Mouse (Mus musculus) heart, postnatal 4 days (tissue): ENCODE measurements around the gene Fgf11. TPM values are rescaled to one million over a fixed set of nuclear protein-coding genes. Genes with fewer than 3 reads are reported as not detected.

ENCODE experiments used
- DNase-seq: peaks from one replicate; pipeline ENCODE4 v3.0.0; 2021
- total RNA-seq, 2 experiments: library from RNA; stranded (reverse); gene quantifications; 2 replicates each; pipeline ENCODE4 v1.2.3; 2021

The Fgf11 gene
- total RNA-seq, 2 experiments from 2014 or later = 3.1 to 3.7 TPM

- no peak for DNase-seq
These were observed 47.4 kb downstream of the Fgf11 start for GRCm38 (mm10) chr11:69754233-69754632.

GRCm38 (mm10) chr11:69752686-69753085, 49.0 kb downstream of the Fgf11 start:
- no peak for DNase-seq

GRCm38 (mm10) chr11:69751635-69752034, 50.0 kb downstream of the Fgf11 start:
- no peak for DNase-seq

Other genes with a start within 250 kb of the Fgf11 start
- gene Efnb3, start 241.7 kb downstream of the Fgf11 start, total RNA-seq = 100 to 1,000 TPM in 1 of 2 experiments, 10 to 100 TPM in 1; 98.5 to 117 TPM
- gene Wrap53, start 221.6 kb downstream of the Fgf11 start, total RNA-seq = 1 to 10 TPM; 5.8 to 7.0 TPM
- 10 to 100 TPM; 41.6 to 46.1 TPM for gene Trp53, start 221.5 kb downstream of the Fgf11 start, total RNA-seq
- 10 to 100 TPM; 27.0 to 29.1 TPM for gene Atp1b2, start 195.9 kb downstream of the Fgf11 start, total RNA-seq
- not detected for gene Shbg, start 184.0 kb downstream of the Fgf11 start, total RNA-seq
- gene Sat2, start 179.8 kb downstream of the Fgf11 start, total RNA-seq = 1 to 10 TPM; 5.3 to 6.7 TPM
- 10 to 100 TPM; 81.4 to 83.6 TPM for gene Fxr2, start 168.9 kb downstream of the Fgf11 start, total RNA-seq
- gene Sox15, start 146.5 kb downstream of the Fgf11 start, total RNA-seq = not detected
- gene Mpdu1, start 139.2 kb downstream of the Fgf11 start, total RNA-seq = 10 to 100 TPM; 34.3 to 36.3 TPM
- 1 to 10 TPM; 4.0 to 6.0 TPM for gene Cd68, start 135.7 kb downstream of the Fgf11 start, total RNA-seq
- 100 to 1,000 TPM; 535 to 537 TPM for gene Eif4a1, start 129.4 kb downstream of the Fgf11 start, total RNA-seq
- gene Senp3, start 119.8 kb downstream of the Fgf11 start, total RNA-seq = 10 to 100 TPM; 58.0 to 61.3 TPM
- gene Tnfsf13, start 116.1 kb downstream of the Fgf11 start, total RNA-seq = 1 to 10 TPM; 2.3 to 2.6 TPM
- gene Tnfsf12, start 106.0 kb downstream of the Fgf11 start, total RNA-seq = 10 to 100 TPM; 13.7 to 16.4 TPM
- 1 to 10 TPM; 1.9 to 3.0 TPM for gene Tnfsfm13, start 105.8 kb downstream of the Fgf11 start, total RNA-seq
- 10 to 100 TPM; 53.7 TPM for gene Polr2a, start 43.2 kb downstream of the Fgf11 start, total RNA-seq
- not detected for gene Slc35g3, start 39.9 kb downstream of the Fgf11 start, total RNA-seq
- 10 to 100 TPM; 34.1 to 36.8 TPM for gene Zbtb4, start 35.9 kb downstream of the Fgf11 start, total RNA-seq
- gene Chrnb1, start 5.9 kb downstream of the Fgf11 start, total RNA-seq = 1 to 10 TPM; 3.1 to 5.1 TPM
- under 1 TPM; 0.60 to 0.92 TPM for gene Tmem102, start 3.8 kb upstream of the Fgf11 start, total RNA-seq
- not detected for gene Gm39566, start 13.4 kb upstream of the Fgf11 start, total RNA-seq
- not detected for gene Spem2, start 16.6 kb upstream of the Fgf11 start, total RNA-seq
- gene Spem1, start 20.3 kb upstream of the Fgf11 start, total RNA-seq = not detected
- gene Nlgn2, start 35.9 kb upstream of the Fgf11 start, total RNA-seq = 10 to 100 TPM; 11.0 to 11.6 TPM
- gene Tmem256, start 36.7 kb upstream of the Fgf11 start, total RNA-seq = 100 to 1,000 TPM; 143 to 166 TPM
- 10 to 100 TPM; 59.7 to 59.9 TPM for gene Plscr3, start 44.5 kb upstream of the Fgf11 start, total RNA-seq
- gene Tnk1, start 56.9 kb upstream of the Fgf11 start, total RNA-seq = not detected
- not detected for gene Tmem95, start 76.2 kb upstream of the Fgf11 start, total RNA-seq
- 1 to 10 TPM; 3.3 TPM for gene Kctd11, start 79.5 kb upstream of the Fgf11 start, total RNA-seq
- 1 to 10 TPM; 2.8 to 3.2 TPM for gene Acap1, start 93.7 kb upstream of the Fgf11 start, total RNA-seq
- gene 2810408A11Rik, start 99.1 kb upstream of the Fgf11 start, total RNA-seq = 1 to 10 TPM; 5.2 to 6.2 TPM
- gene Neurl4, start 99.2 kb upstream of the Fgf11 start, total RNA-seq = 10 to 100 TPM; 45.8 to 48.5 TPM
- gene Gps2, start 112.0 kb upstream of the Fgf11 start, total RNA-seq = 10 to 100 TPM; 29.6 to 33.0 TPM
- gene Eif5a, start 120.1 kb upstream of the Fgf11 start, total RNA-seq = 100 to 1,000 TPM; 550 to 556 TPM
- 10 to 100 TPM; 24.8 to 35.7 TPM for gene Ybx2, start 133.9 kb upstream of the Fgf11 start, total RNA-seq
- 100 to 1,000 TPM in 1 of 2 experiments, 10 to 100 TPM in 1; 97.9 to 101 TPM for gene Slc2a4, start 146.3 kb upstream of the Fgf11 start, total RNA-seq
- under 1 TPM in 1 of 2 experiments, not detected in 1; 0.76 TPM for gene Cldn7, start 162.9 kb upstream of the Fgf11 start, total RNA-seq
- gene Ctdnep1, start 179.3 kb upstream of the Fgf11 start, total RNA-seq = 100 to 1,000 TPM; 132 to 144 TPM
- gene Elp5, start 180.7 kb upstream of the Fgf11 start, total RNA-seq = 10 to 100 TPM; 63.1 to 64.6 TPM
- gene Gabarap, start 189.3 kb upstream of the Fgf11 start, total RNA-seq = 100 to 1,000 TPM; 271 TPM
- 10 to 100 TPM; 25.0 to 30.3 TPM for gene Phf23, start 193.9 kb upstream of the Fgf11 start, total RNA-seq
- 10 to 100 TPM; 13.1 to 14.0 TPM for gene Dvl2, start 198.7 kb upstream of the Fgf11 start, total RNA-seq
- 100 to 1,000 TPM; 862 to 957 TPM for gene Acadvl, start 213.6 kb upstream of the Fgf11 start, total RNA-seq
- gene Dlg4, start 215.1 kb upstream of the Fgf11 start, total RNA-seq = 10 to 100 TPM; 13.2 to 15.5 TPM